In the genomic region with DNA sequence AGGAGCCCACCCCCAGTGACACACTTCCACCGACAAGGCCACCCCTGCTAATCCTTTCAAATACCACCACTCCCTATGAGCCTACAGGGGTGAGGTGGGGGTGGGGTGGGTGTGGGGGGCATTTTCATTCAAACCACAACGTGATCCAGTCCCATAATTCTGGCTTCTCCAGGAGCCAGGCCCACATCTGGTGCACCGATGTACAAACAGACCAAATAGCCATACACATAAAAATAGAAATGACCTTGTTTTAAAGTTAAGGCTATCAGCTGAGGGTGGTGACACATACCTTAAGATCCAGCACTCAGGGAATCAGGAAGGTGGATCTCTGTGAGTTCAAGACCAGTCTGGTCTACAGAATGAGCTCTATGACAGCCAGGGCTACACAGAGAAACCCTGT, we compare ENCODE assay signal across 26 mouse cellular contexts. TPM values are rescaled to one million over a fixed set of nuclear protein-coding genes. Genes with fewer than 3 reads are reported as not detected.
DNase-seq lines count a peak whose midpoint lies in the region; ATAC-seq lines count a peak whose summit lies in the region.
"Had no signal": no experiment of that assay in that cellular context is flagged by ENCODE, and none has a peak within 500 bp of the region (broad histone marks: within the 10 kb centered on the region; RNA-seq: fewer than 3 reads in every experiment).

No protein-coding gene starts in this region.

- no peak overlapping the region for H3K4me2 ChIP-seq in neural tube, embryonic 15.5 days
- H3K4me2 ChIP-seq: embryonic facial prominence, embryonic 12.5 days; forebrain, embryonic 13.5 days; forebrain, embryonic 15.5 days had no signal

- H3K36me3 ChIP-seq in heart, embryonic 10.5 days = peaks cover 16% of the 10 kb centered on the region
- peaks cover 28% of the 10 kb centered on the region for H3K36me3 ChIP-seq in neural tube, embryonic 15.5 days

- DNase-seq in heart, embryonic 10.5 days (ENCODE audit: low spot score) = no peak
- no peak for DNase-seq in heart, postnatal 10 days
- DNase-seq in ES-CJ7 (ENCODE audit: low read depth, low spot score) (peak; percentile 81), R1 (ENCODE audit: low read depth, low spot score) (peak; percentile 90)
- DNase-seq in urinary bladder, postnatal 4 days (ENCODE audit: low spot score in 2 of 2) = no peak
- no peak for DNase-seq in spleen, adult 12 weeks (ENCODE audit: low spot score)
- DNase-seq: adrenal gland, adult 8-10 months; adrenal gland, postnatal 14 days; adrenal gland, postnatal 36 days; B cell, adult 2 months; cerebellum, adult 11-12 months; cerebellum, adult 2 months; cerebellum, adult 9-10 months; cerebellum, postnatal 10 days; cerebellum, postnatal 25 days; forebrain, postnatal 0 days had no signal

- H3K4me1 ChIP-seq in heart, embryonic 10.5 days = peaks cover 21% of the 10 kb centered on the region
- no peaks in the 10 kb centered on the region for H3K4me1 ChIP-seq in neural tube, embryonic 15.5 days
- H3K4me1 ChIP-seq: embryonic facial prominence, embryonic 10.5 days; embryonic facial prominence, embryonic 12.5 days; forebrain, embryonic 13.5 days; forebrain, embryonic 15.5 days had no signal

- H3K4me3 ChIP-seq in heart, embryonic 10.5 days = no peak overlapping the region
- no peak overlapping the region for H3K4me3 ChIP-seq in neural tube, embryonic 15.5 days (replicated peaks)
- H3K4me3 ChIP-seq: embryonic facial prominence, embryonic 10.5 days; embryonic facial prominence, embryonic 12.5 days; forebrain, embryonic 13.5 days; forebrain, embryonic 15.5 days had no signal

- no peak for ATAC-seq in neural tube, embryonic 15.5 days (ENCODE audit: low FRiP score)
- ATAC-seq: activated CD4-positive, CD25-positive, alpha-beta regulatory T cell, adult 4 months; CD4-positive, CD25-positive, alpha-beta regulatory T cell, adult 4 months; forebrain, embryonic 13.5 days; forebrain, embryonic 15.5 days; forebrain, postnatal 0 days; Patski had no signal

- intact Hi-C loops in heart, postnatal 10 days (cut with DNase I) = no loop called here

- no peak overlapping the region for H3K9ac ChIP-seq in neural tube, embryonic 15.5 days (replicated peaks)
- H3K9ac ChIP-seq: embryonic facial prominence, embryonic 12.5 days; forebrain, embryonic 13.5 days; forebrain, embryonic 15.5 days; forebrain, postnatal 0 days had no signal

- no peaks in the 10 kb centered on the region for H3K27me3 ChIP-seq in heart, embryonic 10.5 days (ENCODE audit: insufficient read depth, poor library complexity, severe bottlenecking)
- no peaks in the 10 kb centered on the region for H3K27me3 ChIP-seq in neural tube, embryonic 15.5 days (replicated peaks)
- H3K27me3 ChIP-seq: CH12.LX; embryonic facial prominence, embryonic 12.5 days; forebrain, embryonic 13.5 days; forebrain, embryonic 15.5 days; Patski had no signal

- H3K27ac ChIP-seq in heart, embryonic 10.5 days = peak overlapping the region; percentile 29; the same call in 1 of the 2 replicates
- H3K27ac ChIP-seq in neural tube, embryonic 15.5 days (replicated peaks) = no peak overlapping the region
- H3K27ac ChIP-seq: embryonic facial prominence, embryonic 10.5 days; embryonic facial prominence, embryonic 12.5 days; forebrain, embryonic 13.5 days; forebrain, embryonic 15.5 days had no signal

- no peaks in the 10 kb centered on the region for H3K9me3 ChIP-seq in heart, embryonic 10.5 days
- H3K9me3 ChIP-seq in neural tube, embryonic 15.5 days (replicated peaks) = no peaks in the 10 kb centered on the region
- H3K9me3 ChIP-seq: embryonic facial prominence, embryonic 10.5 days; embryonic facial prominence, embryonic 12.5 days; forebrain, embryonic 13.5 days; forebrain, embryonic 15.5 days; G1E had no signal

- 63% methylated on average over 3 of the region's 3 CpGs for WGBS in heart, embryonic 10.5 days
- 86% methylated on average over 3 of the region's 3 CpGs for WGBS in neural tube, embryonic 15.5 days

RNA-seq across cellular contexts. Expression of a gene that starts 24.5 kb away (rescaled TPM):
- 136 and 146 TPM in 2 replicates for polyA plus RNA-seq in heart, embryonic 10.5 days (2016; fragmentation: Nextera tagmentation; extraction: Ambion mirVana)
- total RNA-seq in heart, postnatal 10 days (2021) = 100 to 1,000 TPM; 112 to 124 TPM
- polyA plus RNA-seq in neural tube, embryonic 15.5 days (2015; fragmentation: Nextera tagmentation; extraction: Ambion mirVana) = 149 and 152 TPM in 2 replicates

Comparison
In these comparisons a context has a peak if more than half of its experiments do, and no peak if none do; other contexts are left out.
1. DNase-seq: peak in ES-CJ7 (single experiment) and R1 (single experiment); none in heart, embryonic 10.5 days (single experiment), heart, postnatal 10 days (0 of 2), urinary bladder, postnatal 4 days (0 of 2) and spleen, adult 12 weeks (single experiment).